Mouse (Mus musculus) cortical plate, adult 2 months (tissue): Measurements from ENCODE around the gene Kcmf1.

Experiments
- CTCF ChIP-seq: fragments of 200-500 bp; IDR thresholded peaks from 2 replicates; pipeline ENCODE4 v1.5.1; 2011; ENCODE audit warnings: mild to moderate bottlenecking, control low read depth, low read length; ENCODE audit not compliant: insufficient read depth; ENCODE audit errors: extremely low read depth
- POLR2A ChIP-seq: fragments of 200-500 bp; IDR thresholded peaks from 2 replicates; pipeline ENCODE4 v1.6.1; 2011; ENCODE audit warnings: mild to moderate bottlenecking, low read length, control low read depth; ENCODE audit not compliant: insufficient read depth; ENCODE audit errors: extremely low read depth

- TF ChIP-seq POLR2A (no peak), CTCF (no peak)
Measured at GRCm38 (mm10) chr6:72914087-72914749, 14.4 kb upstream of the Kcmf1 start.
